Mouse (Mus musculus) adrenal gland, postnatal 4 days (tissue): ENCODE measurements around the gene Irf2bp2. TPM values are rescaled to one million over a fixed set of nuclear protein-coding genes. Genes with fewer than 3 reads are reported as not detected.

Source experiments
- DNase-seq, 2 experiments: peaks; one replicate each; pipeline ENCODE4 v3.0.0; 2021 to 2022; ENCODE audit warnings: low spot score in 2 of 2, mixed read lengths in 2 of 2
- total RNA-seq, 2 experiments: library from RNA; stranded (reverse); gene quantifications; 2 replicates each; pipeline ENCODE4 v1.2.3; 2021

The Irf2bp2 gene
- total RNA-seq, 2 experiments from 2014 or later = 115 to 119 TPM

DNA sequence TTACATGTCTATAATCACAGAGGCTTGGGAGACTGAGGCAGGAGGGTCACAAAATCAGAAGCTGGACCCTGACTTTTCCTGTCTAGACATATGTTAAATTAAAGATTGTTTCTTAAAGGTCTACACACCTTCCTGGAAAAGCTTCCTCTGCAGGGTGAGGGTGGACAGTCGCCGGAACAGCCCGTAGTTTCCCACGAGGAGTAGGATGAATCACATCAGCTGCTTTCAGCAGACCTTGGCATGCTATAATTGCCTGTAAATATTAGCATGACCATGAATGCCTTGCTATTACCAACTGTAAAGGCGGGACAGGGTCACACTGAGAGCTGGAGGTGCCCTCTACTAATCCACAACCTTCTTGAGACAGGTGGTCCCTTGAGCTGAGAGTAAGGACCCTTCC lies 53.5 kb downstream of the Irf2bp2 start:
- no peak for DNase-seq

DNA sequence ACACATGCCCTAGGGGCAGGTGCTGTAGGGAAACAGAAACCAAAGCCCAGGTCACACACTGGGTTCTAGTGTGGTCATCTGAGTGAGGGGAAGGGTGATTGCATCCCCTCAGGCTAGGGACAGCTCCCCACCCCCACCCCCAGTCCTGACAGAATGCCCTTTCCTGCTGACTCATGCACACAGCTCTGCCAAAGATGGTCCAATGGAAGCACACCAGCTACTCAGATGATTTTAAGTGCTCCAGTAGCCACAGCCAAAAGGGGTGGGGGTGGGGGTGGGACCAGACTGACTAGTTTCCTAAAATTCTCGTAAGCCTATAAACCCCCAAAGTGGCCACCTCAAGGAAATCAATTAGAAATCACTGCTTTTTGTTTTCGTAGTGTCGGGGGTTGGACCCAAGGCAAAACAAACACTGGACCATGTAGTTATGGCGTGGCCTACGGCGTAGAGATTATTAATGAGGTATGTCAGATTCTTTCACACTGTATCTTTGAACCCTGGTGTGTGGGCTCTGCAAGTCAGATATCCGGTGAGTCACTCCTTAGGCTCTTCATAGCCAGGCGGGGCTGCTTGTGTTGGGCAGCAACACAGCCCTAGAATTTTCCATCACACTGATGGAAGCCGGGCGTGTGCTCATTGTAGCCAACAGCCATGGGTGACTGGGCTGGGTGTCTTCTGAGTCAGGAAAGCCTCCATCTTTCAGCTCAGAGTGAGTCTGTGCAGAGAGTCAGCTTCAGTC lies 54.3 kb downstream of the Irf2bp2 start:
- DNase-seq = no peak

DNA sequence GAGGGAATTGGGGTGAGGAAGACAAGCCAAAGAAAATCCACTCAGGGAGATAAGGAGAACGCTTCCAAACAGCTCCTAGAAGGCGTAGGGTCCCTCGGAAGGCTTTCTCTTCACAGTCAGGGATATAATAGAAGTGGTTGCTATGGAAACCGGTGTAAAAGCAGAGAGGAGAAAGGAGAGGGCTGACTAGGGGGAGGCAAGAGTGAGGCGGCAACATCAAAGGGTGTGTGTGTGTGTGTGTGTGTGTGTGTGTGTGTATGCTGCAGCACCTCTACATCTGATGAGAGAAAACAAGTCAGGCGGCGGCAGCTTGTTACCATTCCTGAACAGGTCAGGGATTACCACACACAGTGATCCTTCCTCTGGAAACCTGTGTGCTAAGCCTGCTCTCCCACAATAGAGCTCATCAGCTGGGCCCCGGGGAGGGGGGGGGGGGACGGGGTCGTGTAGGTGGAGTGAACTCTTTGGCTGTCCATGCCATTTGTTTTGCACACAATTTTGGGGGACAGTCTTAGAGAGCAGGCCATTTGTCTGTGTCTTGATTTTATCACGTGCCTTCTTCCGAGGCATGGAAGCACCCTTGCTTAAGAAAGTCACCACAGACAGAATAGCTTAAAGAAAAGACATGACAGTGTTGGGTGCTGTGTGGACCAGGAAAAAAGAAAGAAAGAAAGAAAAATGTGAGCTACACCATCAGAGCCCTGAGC lies 55.0 kb downstream of the Irf2bp2 start:
- no peak for DNase-seq

Other genes starting within 250 kb of the Irf2bp2 start
- gene Coa6, start 171.5 kb downstream of the Irf2bp2 start, total RNA-seq = 10 to 100 TPM; 31.5 to 34.7 TPM
- gene Tarbp1, start 118.9 kb downstream of the Irf2bp2 start, total RNA-seq = 10 to 100 TPM; 11.0 to 11.2 TPM